8 mouse cellular contexts compared by ENCODE assay signal in the genomic region with DNA sequence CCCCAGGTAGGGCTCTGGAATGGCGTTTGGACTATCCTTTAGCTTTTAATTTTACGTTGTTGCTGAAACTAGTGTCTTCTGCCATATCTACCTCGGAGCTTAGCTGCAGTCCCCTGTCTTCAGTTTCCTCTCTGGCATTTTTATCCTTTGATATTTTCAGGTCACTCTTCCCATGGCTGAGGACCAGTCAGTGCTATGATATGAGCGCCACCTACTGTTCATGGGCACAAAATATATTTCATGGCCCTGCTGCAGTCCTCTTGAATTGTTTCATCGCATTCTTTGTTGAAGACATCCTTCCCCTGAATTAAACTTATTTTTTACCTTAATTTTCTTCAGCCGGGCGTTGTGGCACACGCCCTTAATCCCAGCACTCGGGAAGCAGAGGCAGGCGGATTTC. TPM values are rescaled to one million over a fixed set of nuclear protein-coding genes. Genes with fewer than 3 reads are reported as not detected.
DNase-seq lines count a peak whose midpoint lies in the region; ATAC-seq and TF ChIP-seq lines count a peak whose summit lies in the region.

No protein-coding gene starts in this region.

- peak; percentile 33 for DNase-seq in gastrocnemius, adult 2 months
- DNase-seq in gastrocnemius, adult 8-10 months (ENCODE audit: low spot score in 2 of 2): no peak
- peak; percentile 26 for DNase-seq in c-Kit-positive CD71-positive TER-119-positive erythroid progenitor cells, embryonic 14.5 days (ENCODE audit: low spot score)
- peak; percentile 38 for DNase-seq in induced T-regulatory cell, adult 2 months (ENCODE audit: low read depth)
- DNase-seq in left cerebral cortex, adult 2 months (ENCODE audit: extremely low spot score in 1 of 2, low spot score in 2 of 2): peak; percentile 40 to 41
- DNase-seq in mesoderm, embryonic 11.5 days (ENCODE audit: low read depth, low spot score): peak; percentile 75

- no peaks in the 10 kb centered on the region for H3K36me3 ChIP-seq in forebrain, embryonic 13.5 days (ENCODE audit: poor library complexity, severe bottlenecking)
- H3K36me3 ChIP-seq in stomach, embryonic 14.5 days (ENCODE audit: control insufficient read depth, insufficient read depth, low read length): no peaks in the 10 kb centered on the region

- no peak overlapping the region for H3K9ac ChIP-seq in forebrain, embryonic 13.5 days
- H3K9ac ChIP-seq in stomach, embryonic 14.5 days (replicated peaks; ENCODE audit: low read depth, low read length): no peak overlapping the region

- whole genome bisulfite sequencing in forebrain, embryonic 13.5 days: 22% methylated on average over 10 of the region's 10 CpGs
- WGBS in stomach, embryonic 14.5 days: 19% methylated on average over 10 of the region's 10 CpGs

- no peak overlapping the region for H3K27ac ChIP-seq in gastrocnemius, adult 2 months
- H3K27ac ChIP-seq in forebrain, embryonic 13.5 days: no peak overlapping the region
- no peak overlapping the region for H3K27ac ChIP-seq in left cerebral cortex, adult 2 months
- H3K27ac ChIP-seq in stomach, embryonic 14.5 days (ENCODE audit: low read length): no peak overlapping the region

- H3K4me3 ChIP-seq in gastrocnemius, adult 2 months: no peak overlapping the region
- no peak overlapping the region for H3K4me3 ChIP-seq in forebrain, embryonic 13.5 days
- no peak overlapping the region for H3K4me3 ChIP-seq in left cerebral cortex, adult 2 months
- no peak overlapping the region for H3K4me3 ChIP-seq in stomach, embryonic 14.5 days (ENCODE audit: low read depth, low read length)

- H3K27me3 ChIP-seq in forebrain, embryonic 13.5 days: no peaks in the 10 kb centered on the region
- no peaks in the 10 kb centered on the region for H3K27me3 ChIP-seq in stomach, embryonic 14.5 days (ENCODE audit: control insufficient read depth, insufficient read depth, low read length)

- no peaks in the 10 kb centered on the region for H3K4me1 ChIP-seq in forebrain, embryonic 13.5 days
- no peaks in the 10 kb centered on the region for H3K4me1 ChIP-seq in stomach, embryonic 14.5 days (ENCODE audit: control insufficient read depth, insufficient read depth, low read length)

- peak; percentile 83; the same call in 1 of the 2 replicates for ATAC-seq in forebrain, embryonic 13.5 days
- ATAC-seq in stomach, embryonic 14.5 days (ENCODE audit: insufficient number of reproducible peaks, insufficient read depth, low FRiP score, low read depth): peak; percentile 77; the same call in 1 of the 2 replicates

- no peak overlapping the region for H3K4me2 ChIP-seq in forebrain, embryonic 13.5 days
- no peak overlapping the region for H3K4me2 ChIP-seq in stomach, embryonic 14.5 days (replicated peaks; ENCODE audit: low read depth, low read length)

- TF ChIP-seq CTCF in gastrocnemius, adult 2 months (IDR thresholded peaks at IDR 0.05): peak; percentile 81
- TF ChIP-seq CTCF in left cerebral cortex, adult 2 months (IDR thresholded peaks at IDR 0.05): peak; percentile 75

- intact Hi-C loops in gastrocnemius, adult 2 months (cut with DNase I): loop anchor here (2.0 to 5.0 kb wide), 2 partner anchors 146 to 165 kb away; no protein-coding TSS in a partner anchor
- intact Hi-C loops in left cerebral cortex, adult 2 months (cut with DNase I): loop anchor here (1.0 kb wide), 2 partner anchors 148 to 165 kb away; no protein-coding TSS in a partner anchor

- H3K9me3 ChIP-seq in forebrain, embryonic 13.5 days (replicated peaks): no peaks in the 10 kb centered on the region
- no peaks in the 10 kb centered on the region for H3K9me3 ChIP-seq in stomach, embryonic 14.5 days (ENCODE audit: control insufficient read depth, low read depth, low read length)

RNA-seq across cellular contexts. Expression of gene Usp1, which starts 36.5 kb away (rescaled TPM):
- total RNA-seq in gastrocnemius, adult 2 months (2021): 10 to 100 TPM; 11.2 to 12.1 TPM
- 10 to 100 TPM in 3 of 4 experiments, 1 to 10 TPM in 1; 10.0 to 13.1 (median 12.4) TPM for total RNA-seq in gastrocnemius, adult 8-10 months (2022)
- 104 and 119 TPM in 2 replicates for polyA plus RNA-seq in forebrain, embryonic 13.5 days (2015; fragmentation: Nextera tagmentation; extraction: Ambion mirVana)
- total RNA-seq in left cerebral cortex, adult 2 months (2021): 10 to 100 TPM; 21.3 to 21.5 TPM
- polyA plus RNA-seq in stomach, embryonic 14.5 days (2014; fragmentation: Nextera tagmentation; extraction: Ambion mirVana): 115 and 117 TPM in 2 replicates

Comparison
In these comparisons a context has a peak if more than half of its experiments do, and no peak if none do; other contexts are left out.
1. DNase-seq: peak in gastrocnemius, adult 2 months (single experiment), c-Kit-positive CD71-positive TER-119-positive erythroid progenitor cells, embryonic 14.5 days (single experiment), induced T-regulatory cell, adult 2 months (single experiment), left cerebral cortex, adult 2 months (2 of 2) and mesoderm, embryonic 11.5 days (single experiment); none in gastrocnemius, adult 8-10 months (0 of 2).